Mouse (Mus musculus) CH12.LX (cell line): Measurements from ENCODE around the gene S100pbp. TPM values are rescaled to one million over a fixed set of nuclear protein-coding genes. Genes with fewer than 3 reads are reported as not detected.

ENCODE experiments used
- DNase-seq: peaks from one replicate; pipeline ENCODE4 v3.0.0-alpha.2; 2013; ENCODE audit errors: extremely low read depth
- H3K27ac ChIP-seq: 2 replicates; pipeline ENCODE4 v1.5.1; 2012; ENCODE audit warnings: low read depth, mild to moderate bottlenecking, control low read depth, moderate library complexity; ENCODE audit not compliant: insufficient read depth
- H3K27me3 ChIP-seq: replicated peaks from 2 replicates; pipeline ENCODE3; 2012; ENCODE audit warnings: inconsistent platforms
- H3K36me3 ChIP-seq, 2 experiments: replicated peaks in 1 of 2; 2 replicates each; pipeline versions ENCODE3 to v1.6.1; 2012; ENCODE audit warnings: inconsistent platforms in 1 of 2, low read length in 1 of 2, mild to moderate bottlenecking in 1 of 2, mixed read lengths in 1 of 2, moderate library complexity in 1 of 2; ENCODE audit not compliant: control insufficient read depth in 1 of 2, insufficient read depth in 1 of 2
- H3K4me1 ChIP-seq, 2 experiments: 2 replicates each; pipeline ENCODE4 v1.6.1; 2012; ENCODE audit warnings: inconsistent platforms in 1 of 2, moderate library complexity in 1 of 2; ENCODE audit not compliant: insufficient read depth in 2 of 2, control insufficient read depth in 1 of 2
- H3K4me2 ChIP-seq: 2 replicates; pipeline ENCODE4 v1.6.1; 2012; ENCODE audit warnings: low read depth, mild to moderate bottlenecking, control low read depth; ENCODE audit not compliant: poor library complexity, insufficient read depth, severe bottlenecking
- H3K4me3 ChIP-seq, 3 experiments: fragments of 150-350 bp in 1 of 3; sonication (generic) in 1 of 3; replicated peaks in 1 of 3; 2 replicates each; pipeline versions ENCODE3 to v1.5.1; 2011 to 2012; ENCODE audit warnings: low read depth in 2 of 3, low read length in 2 of 3, mild to moderate bottlenecking in 2 of 3, moderate library complexity in 2 of 3, control low read depth in 1 of 3, improper control_type of control experiment in 1 of 3, inconsistent platforms in 1 of 3, mixed read lengths in 1 of 3; ENCODE audit not compliant: poor library complexity in 1 of 3
- H3K79me2 ChIP-seq: replicated peaks from 2 replicates; pipeline ENCODE4 v1.6.1; 2012; ENCODE audit warnings: mild to moderate bottlenecking, moderate library complexity; ENCODE audit not compliant: control insufficient read depth, poor library complexity, insufficient read depth, severe bottlenecking; ENCODE audit errors: extremely low read depth
- H3K9ac ChIP-seq: 2 replicates; pipeline ENCODE4 v1.6.1; 2012; ENCODE audit warnings: low read depth, mild to moderate bottlenecking, control low read depth, moderate library complexity; ENCODE audit not compliant: insufficient read depth
- H3K9me3 ChIP-seq: replicated peaks from 2 replicates; pipeline ENCODE3; 2012; ENCODE audit warnings: low read length, inconsistent platforms, mixed read lengths
- NRF1 ChIP-seq: IDR thresholded peaks from 2 replicates; pipeline ENCODE4 v1.6.1; 2014; ENCODE audit warnings: low read depth, mild to moderate bottlenecking, inconsistent platforms, low read length, improper control_type of control experiment, moderate library complexity
- ZNF384 ChIP-seq: IDR thresholded peaks from 2 replicates; pipeline ENCODE4 v1.6.1; 2012; ENCODE audit warnings: low read depth, low read length, improper control_type of control experiment, inconsistent platforms
- dilution Hi-C: fragments of 300-500 bp; cut with MboI; formaldehyde crosslinking; loops from 2 replicates; pipeline ENCODE4 v1.14.3; 2020; ENCODE audit warnings: low sequenced_read_pairs; ENCODE audit not compliant: extremely low pct_unique_long_range_greater_than_20kb, extremely low pct_ligation_motif_present
- in situ Hi-C: fragments of 300-500 bp; cut with MboI; formaldehyde crosslinking; loops from 3 replicates; pipeline ENCODE4 v1.14.3; 2019; ENCODE audit warnings: low sequenced_read_pairs, low pct_ligation_motif_present, low pct_unique_long_range_greater_than_20kb, mixed read lengths
- polyA plus RNA-seq: library from polyadenylated mRNA; unstranded; fragments of >175 nt; gene quantifications from 2 replicates; pipeline ENCODE4 v1.2.1, GENCODE M21; 2012; ENCODE audit warnings: low read depth; ENCODE audit not compliant: insufficient read length
- total RNA-seq, 2 experiments: library from RNA; depleted of rRNA; stranded (reverse); fragments of 300-350 nt in 1 of 2; fragments of >200 nt in 1 of 2; gene quantifications; 2 replicates each; pipeline ENCODE4 v1.2.3; 2012 to 2014

Gene S100pbp
- total and polyA plus RNA-seq, 3 experiments = 22.5 to 43.6 (median 43.6) TPM

GRCm38 (mm10) chr4:129102133-129102829 lies 87.2 kb downstream of the S100pbp start:
- Histone ChIP-seq H3K27me3 (peaks cover 30% of the 10 kb centered on the region), H3K27ac (no peak overlapping the region), H3K4me2 (no peak overlapping the region), H3K4me1 (peaks cover 0 to 8% of the 10 kb centered on the region in 2 experiments; a peak in 2 of 4 replicates), H3K9ac (no peak overlapping the region), H3K36me3 (no peaks in the 10 kb centered on the region), H3K9me3 (peaks cover 4% of the 10 kb centered on the region), H3K4me3 (no peak overlapping the region), H3K79me2 (no peaks in the 10 kb centered on the region)
- no peak for DNase-seq
- dilution Hi-C loops (no loop called here), in situ Hi-C loops (no loop called here)
- no peak for TF ChIP-seq NRF1
- no peak for TF ChIP-seq ZNF384

Other genes with a start within 250 kb of the S100pbp start
- 0.63 and 1.7 TPM in 2 replicates for gene Azin2, start 227.3 kb downstream of the S100pbp start, total RNA-seq (2012; rRNA removed)
- 0.58 and 0.91 TPM in 2 replicates for gene Azin2, start 227.3 kb downstream of the S100pbp start, total RNA-seq (2014; rRNA removed)
- 2.1 and 2.4 TPM in 2 replicates for gene Azin2, start 227.3 kb downstream of the S100pbp start, polyA plus RNA-seq
- gene Ak2, start 197.8 kb downstream of the S100pbp start, total RNA-seq (2012; rRNA removed) = 269 and 278 TPM in 2 replicates
- gene Ak2, start 197.8 kb downstream of the S100pbp start, total RNA-seq (2014; rRNA removed) = 280 and 293 TPM in 2 replicates
- 343 and 363 TPM in 2 replicates for gene Ak2, start 197.8 kb downstream of the S100pbp start, polyA plus RNA-seq
- 65.3 and 75.3 TPM in 2 replicates for gene Rnf19b, start 131.5 kb downstream of the S100pbp start, total RNA-seq (2012; rRNA removed)
- gene Rnf19b, start 131.5 kb downstream of the S100pbp start, total RNA-seq (2014; rRNA removed) = 104 and 111 TPM in 2 replicates
- gene Rnf19b, start 131.5 kb downstream of the S100pbp start, polyA plus RNA-seq = 98.3 and 102 TPM in 2 replicates
- gene Tmem54, start 84.2 kb downstream of the S100pbp start, total RNA-seq (2012; rRNA removed) = not detected in 2 replicates
- not detected in 2 replicates for gene Tmem54, start 84.2 kb downstream of the S100pbp start, total RNA-seq (2014; rRNA removed)
- gene Tmem54, start 84.2 kb downstream of the S100pbp start, polyA plus RNA-seq = not detected in 2 replicates
- 28.5 and 31.6 TPM in 2 replicates for gene Hpca, start 67.7 kb downstream of the S100pbp start, total RNA-seq (2012; rRNA removed)
- 1.0 and 1.3 TPM in 2 replicates for gene Hpca, start 67.7 kb downstream of the S100pbp start, total RNA-seq (2014; rRNA removed)
- gene Hpca, start 67.7 kb downstream of the S100pbp start, polyA plus RNA-seq = 2.9 and 3.6 TPM in 2 replicates
- gene Fndc5, start 52.7 kb downstream of the S100pbp start, total RNA-seq (2012; rRNA removed) = 0.17 and 0.21 TPM in 2 replicates
- gene Fndc5, start 52.7 kb downstream of the S100pbp start, total RNA-seq (2014; rRNA removed) = 0.08 TPM in 1 of 2 replicates, not detected in the other
- 0.26 and 0.33 TPM in 2 replicates for gene Fndc5, start 52.7 kb downstream of the S100pbp start, polyA plus RNA-seq
- gene Yars, start within 50 bp of the S100pbp start, total RNA-seq (2012; rRNA removed) = 128 and 180 TPM in 2 replicates
- 96.1 and 96.3 TPM in 2 replicates for gene Yars, start within 50 bp of the S100pbp start, total RNA-seq (2014; rRNA removed)
- 207 and 220 TPM in 2 replicates for gene Yars, start within 50 bp of the S100pbp start, polyA plus RNA-seq
- 0.29 and 0.38 TPM in 2 replicates for gene C77080, start 71.7 kb upstream of the S100pbp start, total RNA-seq (2012; rRNA removed)
- not detected in 2 replicates for gene C77080, start 71.7 kb upstream of the S100pbp start, total RNA-seq (2014; rRNA removed)
- 0.68 and 1.1 TPM in 2 replicates for gene C77080, start 71.7 kb upstream of the S100pbp start, polyA plus RNA-seq
- 0.04 TPM in 1 of 2 replicates, not detected in the other for gene Sync, start 97.9 kb upstream of the S100pbp start, total RNA-seq (2012; rRNA removed)
- not detected in 2 replicates for gene Sync, start 97.9 kb upstream of the S100pbp start, total RNA-seq (2014; rRNA removed)
- 0.14 and 0.16 TPM in 2 replicates for gene Sync, start 97.9 kb upstream of the S100pbp start, polyA plus RNA-seq
- gene Rbbp4, start 145.6 kb upstream of the S100pbp start, total RNA-seq (2012; rRNA removed) = 41.4 and 44.1 TPM in 2 replicates
- 73.3 and 76.9 TPM in 2 replicates for gene Rbbp4, start 145.6 kb upstream of the S100pbp start, total RNA-seq (2014; rRNA removed)
- gene Rbbp4, start 145.6 kb upstream of the S100pbp start, polyA plus RNA-seq = 179 and 219 TPM in 2 replicates
- gene Zbtb8os, start 146.0 kb upstream of the S100pbp start, total RNA-seq (2012; rRNA removed) = 93.7 and 104 TPM in 2 replicates
- gene Zbtb8os, start 146.0 kb upstream of the S100pbp start, total RNA-seq (2014; rRNA removed) = 124 and 134 TPM in 2 replicates
- gene Zbtb8os, start 146.0 kb upstream of the S100pbp start, polyA plus RNA-seq = 135 and 157 TPM in 2 replicates
- 0.04 TPM in 1 of 2 replicates, not detected in the other for gene Zbtb8a, start 188.4 kb upstream of the S100pbp start, total RNA-seq (2012; rRNA removed)
- 0.16 TPM in 1 of 2 replicates, not detected in the other for gene Zbtb8a, start 188.4 kb upstream of the S100pbp start, total RNA-seq (2014; rRNA removed)
- gene Zbtb8a, start 188.4 kb upstream of the S100pbp start, polyA plus RNA-seq = 0.11 TPM in 1 of 2 replicates, not detected in the other